Mouse (Mus musculus): ENCODE results near the gene Ppp1r3g. TPM values are rescaled to one million over a fixed set of nuclear protein-coding genes. Genes with fewer than 3 reads are reported as not detected.

The Ppp1r3g gene
- 4.9 and 5.1 TPM in 2 replicates for polyA plus RNA-seq (2015; fragmentation: Nextera tagmentation; extraction: Ambion mirVana)

- H3K4me1 ChIP-seq (replicated peaks), result no peaks in the 10 kb centered on the region
- H3K9ac ChIP-seq, result no peak within 1 kb of the TSS
- no peak for ATAC-seq (replicated peaks; ENCODE audit: insufficient number of reproducible peaks, insufficient read depth, low FRiP score, low read depth)
- H3K4me3 ChIP-seq, result no peak within 1 kb of the TSS
- H3K27me3 ChIP-seq, result no peaks in the 10 kb centered on the region
- no peaks in the 10 kb centered on the region for H3K9me3 ChIP-seq (replicated peaks)
- 94% methylated on average over 1 of the region's 1 CpGs for WGBS
- H3K36me3 ChIP-seq, result no peaks in the 10 kb centered on the region
- H3K27ac ChIP-seq, result no peak within 1 kb of the TSS
- no peak within 1 kb of the TSS for H3K4me2 ChIP-seq
Observed at GRCm38 (mm10) chr13:35958539-35958938, at the start of gene Ppp1r3g. TSS of gene Ppp1r3g (plus strand) at chr13:35958839.

- ATAC-seq (replicated peaks; ENCODE audit: insufficient number of reproducible peaks, insufficient read depth, low FRiP score, low read depth), result no peak
- Histone ChIP-seq H3K4me3 (no peak overlapping the region), H3K27me3 (no peaks in the 10 kb centered on the region), H3K9me3 (replicated peaks) (no peaks in the 10 kb centered on the region), H3K4me2 (no peak overlapping the region), H3K36me3 (no peaks in the 10 kb centered on the region), H3K4me1 (replicated peaks) (no peaks in the 10 kb centered on the region), H3K27ac (no peak overlapping the region), H3K9ac (no peak overlapping the region)
- WGBS, result 88% methylated on average over 1 of the region's 1 CpGs
Observed at GRCm38 (mm10) chr13:35911476-35911875, 47.2 kb upstream of the Ppp1r3g start.

- Histone ChIP-seq H3K9me3 (replicated peaks) (no peaks in the 10 kb centered on the region; the same call in 1 of the 2 replicates), H3K36me3 (no peaks in the 10 kb centered on the region), H3K27me3 (no peaks in the 10 kb centered on the region), H3K27ac (no peak overlapping the region), H3K9ac (no peak overlapping the region), H3K4me3 (no peak overlapping the region), H3K4me1 (replicated peaks) (no peaks in the 10 kb centered on the region), H3K4me2 (no peak overlapping the region)
- no peak for ATAC-seq (replicated peaks; ENCODE audit: insufficient number of reproducible peaks, insufficient read depth, low FRiP score, low read depth)
- 71% methylated on average over 2 of the region's 2 CpGs for WGBS
Observed at GRCm38 (mm10) chr13:35937991-35938390, 20.6 kb upstream of the Ppp1r3g start.

- ATAC-seq (replicated peaks; ENCODE audit: insufficient number of reproducible peaks, insufficient read depth, low FRiP score, low read depth), result no peak
- Histone ChIP-seq H3K27me3 (no peaks in the 10 kb centered on the region), H3K27ac (no peak overlapping the region), H3K4me3 (no peak overlapping the region), H3K36me3 (no peaks in the 10 kb centered on the region), H3K4me1 (replicated peaks) (no peaks in the 10 kb centered on the region), H3K9ac (no peak overlapping the region), H3K9me3 (replicated peaks) (no peaks in the 10 kb centered on the region), H3K4me2 (no peak overlapping the region)
- WGBS, result 64% methylated on average over 18 of the region's 18 CpGs
Observed at GRCm38 (mm10) chr13:35939871-35940665, 18.6 kb upstream of the Ppp1r3g start.

- no peak overlapping the region for H3K27ac ChIP-seq
- H3K4me1 ChIP-seq (replicated peaks), result no peaks in the 10 kb centered on the region
- H3K27me3 ChIP-seq, result no peaks in the 10 kb centered on the region
- no peaks in the 10 kb centered on the region for H3K36me3 ChIP-seq
- ATAC-seq (replicated peaks; ENCODE audit: insufficient number of reproducible peaks, insufficient read depth, low FRiP score, low read depth), result no peak
- H3K9me3 ChIP-seq (replicated peaks), result no peaks in the 10 kb centered on the region
- H3K9ac ChIP-seq, result no peak overlapping the region
- 70% methylated on average over 5 of the region's 5 CpGs for WGBS
- H3K4me3 ChIP-seq, result no peak overlapping the region
- H3K4me2 ChIP-seq, result no peak overlapping the region
Observed at GRCm38 (mm10) chr13:35940934-35941333, 17.7 kb upstream of the Ppp1r3g start.

GRCm38 (mm10) chr13:35946659-35947353 lies 11.8 kb upstream of the Ppp1r3g start:
- ATAC-seq (replicated peaks; ENCODE audit: insufficient number of reproducible peaks, insufficient read depth, low FRiP score, low read depth), result no peak
- no peaks in the 10 kb centered on the region for H3K9me3 ChIP-seq (replicated peaks)
- H3K9ac ChIP-seq, result no peak overlapping the region
- no peak overlapping the region for H3K4me3 ChIP-seq
- no peaks in the 10 kb centered on the region for H3K27me3 ChIP-seq
- H3K36me3 ChIP-seq, result no peaks in the 10 kb centered on the region
- WGBS, result 65% methylated on average over 20 of the region's 20 CpGs
- H3K4me2 ChIP-seq, result no peak overlapping the region
- no peak overlapping the region for H3K27ac ChIP-seq
- H3K4me1 ChIP-seq (replicated peaks), result no peaks in the 10 kb centered on the region

GRCm38 (mm10) chr13:35947354-35948000 lies 11.2 kb upstream of the Ppp1r3g start:
- Histone ChIP-seq H3K4me2 (no peak overlapping the region), H3K4me3 (no peak overlapping the region), H3K27ac (no peak overlapping the region), H3K36me3 (no peaks in the 10 kb centered on the region), H3K9ac (no peak overlapping the region), H3K9me3 (replicated peaks) (no peaks in the 10 kb centered on the region), H3K27me3 (no peaks in the 10 kb centered on the region), H3K4me1 (replicated peaks) (no peaks in the 10 kb centered on the region)
- no peak for ATAC-seq (replicated peaks; ENCODE audit: insufficient number of reproducible peaks, insufficient read depth, low FRiP score, low read depth)
- 18% methylated on average over 14 of the region's 14 CpGs for WGBS

- no peak for ATAC-seq (replicated peaks; ENCODE audit: insufficient number of reproducible peaks, insufficient read depth, low FRiP score, low read depth)
- Histone ChIP-seq H3K9me3 (replicated peaks) (no peaks in the 10 kb centered on the region), H3K9ac (no peak overlapping the region), H3K36me3 (no peaks in the 10 kb centered on the region), H3K27me3 (no peaks in the 10 kb centered on the region), H3K4me1 (replicated peaks) (no peaks in the 10 kb centered on the region), H3K27ac (no peak overlapping the region), H3K4me3 (no peak overlapping the region), H3K4me2 (no peak overlapping the region)
- 65% methylated on average over 17 of the region's 17 CpGs for WGBS
Observed at GRCm38 (mm10) chr13:35949814-35950455, 8.7 kb upstream of the Ppp1r3g start.

GRCm38 (mm10) chr13:35959391-35960067 lies 890 bp downstream of the Ppp1r3g start:
- 73% methylated on average over 12 of the region's 12 CpGs for WGBS
- Histone ChIP-seq H3K4me3 (no peak overlapping the region), H3K27me3 (no peaks in the 10 kb centered on the region), H3K9me3 (replicated peaks) (no peaks in the 10 kb centered on the region), H3K27ac (no peak overlapping the region), H3K9ac (no peak overlapping the region), H3K4me1 (replicated peaks) (no peaks in the 10 kb centered on the region), H3K36me3 (no peaks in the 10 kb centered on the region), H3K4me2 (no peak overlapping the region)
- no peak for ATAC-seq (replicated peaks; ENCODE audit: insufficient number of reproducible peaks, insufficient read depth, low FRiP score, low read depth)

GRCm38 (mm10) chr13:35963583-35963982 lies 4.9 kb downstream of the Ppp1r3g start:
- 76% methylated on average over 4 of the region's 4 CpGs for WGBS
- Histone ChIP-seq H3K4me1 (replicated peaks) (peaks cover 7% of the 10 kb centered on the region), H3K9me3 (replicated peaks) (no peaks in the 10 kb centered on the region), H3K9ac (no peak overlapping the region), H3K4me3 (no peak overlapping the region), H3K27ac (no peak overlapping the region), H3K36me3 (no peaks in the 10 kb centered on the region), H3K4me2 (no peak overlapping the region), H3K27me3 (no peaks in the 10 kb centered on the region)
- ATAC-seq (replicated peaks; ENCODE audit: insufficient number of reproducible peaks, insufficient read depth, low FRiP score, low read depth), result no peak
